Mouse (Mus musculus): ENCODE measurements around the gene Olfr906. TPM values are rescaled to one million over a fixed set of nuclear protein-coding genes. Genes with fewer than 3 reads are reported as not detected.

Olfr906 gene
- total RNA-seq (2021), result not detected

DNA sequence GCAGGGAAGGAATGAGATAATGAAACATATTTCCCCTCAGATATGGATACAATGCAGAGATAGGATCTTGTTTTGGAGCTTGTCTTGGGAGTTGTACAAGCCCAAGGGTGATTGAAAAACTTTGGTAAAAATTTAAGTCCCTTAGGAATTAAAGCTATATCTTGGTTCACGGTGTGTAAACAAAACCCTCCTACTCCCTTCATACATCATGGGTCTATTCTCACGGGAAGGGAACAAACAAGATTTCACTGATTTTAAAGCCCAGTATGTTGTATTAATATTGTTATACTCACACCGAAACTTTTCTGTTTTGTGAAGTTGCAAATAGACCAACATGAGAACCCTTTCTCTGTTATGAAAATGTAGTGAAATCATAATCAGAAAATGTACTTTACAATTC is at the start of gene Olfr906:
Gene Olfr906 (plus strand): TSS at position 301 of the 400 bp plus-strand sequence.
- intact Hi-C loops (cut with DNase I), result no loop called here
- DNase-seq (ENCODE audit: low spot score in 2 of 2), result no peak

DNA sequence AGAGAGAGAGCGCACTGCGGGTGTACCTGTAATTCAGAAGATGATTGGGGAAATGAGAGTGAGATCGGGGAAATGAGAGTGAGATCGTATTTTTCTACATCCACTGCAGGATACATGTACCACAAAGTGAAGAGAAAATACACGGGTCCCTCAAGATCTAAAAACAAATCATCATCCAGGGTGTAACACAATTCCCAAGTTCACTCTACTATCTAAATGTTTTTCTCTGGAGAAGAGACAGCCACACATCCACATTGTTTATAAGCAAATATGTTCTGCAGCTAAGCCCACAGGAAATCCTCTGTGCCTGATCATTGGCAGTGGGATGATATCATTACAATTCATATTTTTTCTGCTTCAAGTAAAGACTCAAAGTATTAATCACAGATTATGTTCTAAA is 39.5 kb upstream of the Olfr906 start, which contains the start of gene Olfr902:
Gene Olfr902 (plus strand): TSS at position 301 of the 400 bp plus-strand sequence.
- intact Hi-C loops (cut with DNase I), result no loop called here
- DNase-seq (ENCODE audit: low spot score in 2 of 2), result no peak

DNA sequence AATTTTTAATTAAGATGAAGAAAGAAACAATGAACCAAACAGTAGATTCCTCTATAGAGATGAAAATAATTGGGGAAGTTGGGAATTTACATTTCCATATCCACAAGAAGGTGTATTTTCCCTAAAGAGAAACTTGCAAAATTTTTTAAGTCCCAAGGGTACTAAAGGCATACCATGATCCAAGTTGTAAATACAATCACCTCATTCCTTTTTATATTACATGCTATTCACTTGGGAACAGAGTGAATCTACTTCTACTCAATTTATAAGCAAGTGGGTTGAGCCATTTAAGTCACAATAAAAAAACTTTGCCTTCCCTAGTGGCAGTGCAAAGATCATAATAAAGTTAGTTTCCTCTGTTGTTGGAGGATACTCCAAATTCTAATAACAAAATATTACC is 24.0 kb upstream of the Olfr906 start, which contains the start of gene Olfr904:
Gene Olfr904 (plus strand): TSS at position 301 of the 400 bp plus-strand sequence.
- DNase-seq (ENCODE audit: low spot score in 2 of 2), result no peak
- intact Hi-C loops (cut with DNase I), result no loop called here

DNA sequence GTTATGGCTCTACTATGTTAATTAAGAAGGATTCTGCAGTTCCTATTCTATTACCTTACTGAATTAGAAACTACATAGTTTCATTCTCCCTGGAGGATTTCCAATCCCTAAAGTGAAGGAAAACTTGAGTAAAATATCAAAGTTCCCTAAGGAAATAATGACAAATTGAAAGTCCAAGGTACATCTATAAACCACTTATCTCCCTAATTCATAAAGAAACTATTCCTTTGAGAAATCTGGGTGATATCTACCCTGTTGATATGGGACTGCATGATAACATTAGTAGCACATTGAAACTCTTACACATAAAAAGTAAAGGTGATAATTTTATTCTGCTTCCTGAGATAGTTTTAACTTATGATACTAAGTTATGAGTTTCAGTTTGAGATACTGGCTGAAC is 16.1 kb upstream of the Olfr906 start, which contains the start of gene Olfr905:
Gene Olfr905 (plus strand): TSS at position 301 of the 400 bp plus-strand sequence.
- no peak for DNase-seq (ENCODE audit: low spot score in 2 of 2)
- intact Hi-C loops (cut with DNase I), result no loop called here

DNA sequence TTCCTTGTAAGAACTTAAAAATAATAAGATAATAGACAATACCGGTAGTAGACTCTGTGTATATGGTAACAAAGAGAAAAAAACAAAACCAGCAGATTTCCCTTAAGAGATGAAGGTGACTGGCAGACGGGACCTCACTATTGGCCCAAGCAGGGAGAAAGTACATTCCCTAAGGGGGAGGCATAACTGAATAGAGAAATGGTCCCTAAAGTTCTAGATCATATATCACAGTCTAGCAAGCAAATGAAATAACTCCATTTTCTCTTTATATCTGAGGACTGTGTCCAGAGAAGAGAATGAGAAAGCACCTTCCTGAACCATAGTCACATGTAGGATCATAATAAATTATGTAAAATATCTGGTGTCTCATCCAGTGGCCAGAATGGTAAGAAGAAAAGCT is 8.6 kb downstream of the Olfr906 start, which contains the start of gene Olfr907:
Gene Olfr907 (plus strand): TSS at position 301 of the 400 bp plus-strand sequence.
- intact Hi-C loops (cut with DNase I), result no loop called here
- no peak for DNase-seq (ENCODE audit: low spot score in 2 of 2)

DNA sequence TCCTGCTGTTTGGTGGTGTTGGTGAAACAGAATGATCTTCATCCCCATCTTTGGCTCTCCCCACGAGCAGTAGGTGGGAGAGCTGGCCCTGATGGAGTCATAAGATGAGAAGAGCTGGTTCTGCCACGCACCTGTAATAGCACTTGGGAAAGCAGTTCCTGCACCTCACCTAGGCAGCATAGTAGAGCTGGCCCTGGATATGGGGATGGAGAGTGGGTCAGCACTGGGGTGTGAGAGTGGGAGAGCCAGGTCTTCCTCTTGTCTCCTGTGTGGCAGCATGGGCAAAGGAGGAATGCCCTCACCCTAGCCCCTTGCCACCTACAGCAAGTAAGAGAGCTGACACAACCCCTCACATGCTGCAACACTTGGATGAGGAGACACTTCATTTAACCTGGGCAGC is 25.5 kb downstream of the Olfr906 start:
- intact Hi-C loops (cut with DNase I), result no loop called here
- no peak for DNase-seq (ENCODE audit: low spot score in 2 of 2)

DNA sequence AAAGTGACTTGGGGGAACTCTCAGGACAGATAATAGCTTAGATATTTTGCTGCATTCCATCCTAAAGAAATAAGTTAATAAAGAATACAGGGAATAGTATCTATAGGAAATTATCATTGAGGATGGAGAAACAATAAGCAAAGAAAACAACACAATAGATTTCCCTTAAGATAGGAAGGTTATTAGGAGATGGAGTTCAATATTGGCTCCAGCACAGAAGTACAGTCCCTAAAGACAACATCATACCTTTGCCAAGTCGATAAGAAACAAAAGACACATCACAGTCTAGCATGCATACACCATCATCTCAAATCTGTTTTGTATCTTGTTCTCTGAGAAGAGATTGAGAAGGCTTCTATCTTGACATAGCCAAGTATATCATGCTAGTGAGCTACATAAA is 34.4 kb downstream of the Olfr906 start, which contains the start of gene Olfr911-ps1:
Gene Olfr911-ps1 (plus strand): TSS at position 301 of the 400 bp plus-strand sequence.
- intact Hi-C loops (cut with DNase I), result no loop called here
- DNase-seq (ENCODE audit: low spot score in 2 of 2), result no peak

DNA sequence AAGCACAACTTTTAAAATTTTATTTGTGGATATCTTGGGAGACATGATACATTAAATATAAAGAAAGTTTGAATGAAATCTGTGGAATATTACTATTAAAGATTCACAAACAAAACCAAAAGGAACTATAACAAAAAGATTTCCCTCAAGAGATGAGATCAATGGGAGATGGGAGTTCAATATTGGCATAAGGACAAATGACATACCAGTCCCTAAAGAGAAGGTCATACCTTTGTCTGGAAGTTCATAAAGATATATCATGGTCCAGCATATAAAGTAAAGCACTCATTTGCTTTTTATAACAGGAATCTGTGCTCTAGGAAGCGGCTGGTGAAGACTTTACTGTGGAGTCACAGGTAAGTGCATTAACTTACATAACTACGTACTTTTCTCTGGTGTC is 50.7 kb downstream of the Olfr906 start, which contains the start of gene Olfr910:
Gene Olfr910 (plus strand): TSS at position 301 of the 400 bp plus-strand sequence.
- intact Hi-C loops (cut with DNase I), result no loop called here
- DNase-seq (ENCODE audit: low spot score in 2 of 2), result no peak

Other genes starting within 250 kb of the Olfr906 start
- not detected for gene Olfr143, start 234.3 kb upstream of the Olfr906 start, total RNA-seq (2021)
- gene Olfr895, start 219.2 kb upstream of the Olfr906 start, total RNA-seq (2021), result not detected
- gene Olfr896-ps1, start 196.0 kb upstream of the Olfr906 start, total RNA-seq (2021), result not detected
- not detected for gene Olfr25, start 158.0 kb upstream of the Olfr906 start, total RNA-seq (2021)
- gene Olfr898, start 138.7 kb upstream of the Olfr906 start, total RNA-seq (2021), result not detected
- gene Olfr250, start 120.2 kb upstream of the Olfr906 start, total RNA-seq (2021), result not detected
- gene Olfr251, start 110.0 kb upstream of the Olfr906 start, total RNA-seq (2021), result not detected
- not detected for gene Olfr147, start 85.4 kb upstream of the Olfr906 start, total RNA-seq (2021)
- gene Olfr901, start 57.6 kb upstream of the Olfr906 start, total RNA-seq (2021), result not detected
- gene Olfr902, start 39.4 kb upstream of the Olfr906 start, total RNA-seq (2021), result not detected
- not detected for gene Olfr904, start 23.9 kb upstream of the Olfr906 start, total RNA-seq (2021)
- not detected for gene Olfr905, start 16.0 kb upstream of the Olfr906 start, total RNA-seq (2021)
- not detected for gene Olfr907, start 8.7 kb downstream of the Olfr906 start, total RNA-seq (2021)
- gene Olfr911-ps1, start 34.5 kb downstream of the Olfr906 start, total RNA-seq (2021), result not detected
- not detected for gene Olfr910, start 50.8 kb downstream of the Olfr906 start, total RNA-seq (2021)
- gene Olfr912, start 93.1 kb downstream of the Olfr906 start, total RNA-seq (2021), result not detected
- not detected for gene Olfr913, start 105.7 kb downstream of the Olfr906 start, total RNA-seq (2021)
- gene Olfr914, start 118.0 kb downstream of the Olfr906 start, total RNA-seq (2021), result not detected
- not detected for gene Olfr916, start 172.8 kb downstream of the Olfr906 start, total RNA-seq (2021)
- not detected for gene Olfr917, start 178.8 kb downstream of the Olfr906 start, total RNA-seq (2021)
- not detected for gene Olfr918, start 187.5 kb downstream of the Olfr906 start, total RNA-seq (2021)
- gene Olfr919, start 216.6 kb downstream of the Olfr906 start, total RNA-seq (2021), result not detected
- 1 to 10 TPM; 7.9 to 8.0 TPM for gene Vwa5a, start 231.2 kb downstream of the Olfr906 start, total RNA-seq (2021)